Mouse (Mus musculus) spleen, adult 2 months (tissue): ENCODE measurements around the gene Tardbp. TPM values are rescaled to one million over a fixed set of nuclear protein-coding genes. Genes with fewer than 3 reads are reported as not detected.

ENCODE experiments used
- DNase-seq, 2 experiments: peaks; one replicate each; pipeline versions ENCODE4 v3.0.0 to v3.0.0-alpha.2; 2012 to 2021; ENCODE audit warnings: low spot score in 2 of 2, low read depth in 1 of 2
- H3K27ac ChIP-seq: fragments of 200-500 bp; 2 replicates; pipeline ENCODE4 v1.5.1; 2012; ENCODE audit warnings: low read length, inconsistent platforms; ENCODE audit not compliant: insufficient read depth
- H3K27me3 ChIP-seq: fragments of 200-500 bp; 2 replicates; pipeline ENCODE4 v1.6.1; 2012; ENCODE audit warnings: mild to moderate bottlenecking, moderate library complexity, low read length, inconsistent platforms; ENCODE audit not compliant: control insufficient read depth, insufficient read depth
- H3K36me3 ChIP-seq: fragments of 200-500 bp; 2 replicates; pipeline ENCODE4 v1.6.1; 2012; ENCODE audit warnings: mild to moderate bottlenecking, low read length, inconsistent platforms; ENCODE audit not compliant: control insufficient read depth, insufficient read depth
- H3K4me1 ChIP-seq: fragments of 200-500 bp; 2 replicates; pipeline ENCODE4 v1.6.1; 2011; ENCODE audit warnings: inconsistent platforms; ENCODE audit not compliant: control insufficient read depth, insufficient read depth, insufficient read length
- H3K4me3 ChIP-seq: fragments of 200-500 bp; 2 replicates; pipeline ENCODE4 v1.5.1; 2011; ENCODE audit warnings: mild to moderate bottlenecking, inconsistent platforms; ENCODE audit not compliant: insufficient read depth, insufficient read length; ENCODE audit errors: extremely low read depth
- CTCF ChIP-seq: fragments of 200-500 bp; IDR thresholded peaks from 2 replicates; pipeline ENCODE4 v1.5.1; 2011; ENCODE audit warnings: mild to moderate bottlenecking, inconsistent platforms; ENCODE audit not compliant: insufficient read depth, insufficient read length, insufficient replicate concordance; ENCODE audit errors: extremely low read depth
- POLR2A ChIP-seq: fragments of 200-500 bp; IDR thresholded peaks from 2 replicates; pipeline ENCODE4 v1.6.1; 2011; ENCODE audit warnings: low read depth, low read length, inconsistent platforms
- WGBS: fragments of 180-500 bp; shearing (Covaris S2); methylation state at CpG from one replicate; pipeline ENCODE4 v1.1.7; 2018; 5-methylcytosine and 5-hydroxymethylcytosine counted together
- polyA plus RNA-seq: library from polyadenylated mRNA; depleted of rRNA; stranded (reverse); fragments of >200 nt; gene quantifications from 2 replicates; pipeline ENCODE4 v1.2.3, GENCODE M21; 2012; rRNA removed

Tardbp gene
- 49.8 and 57.0 TPM in 2 replicates for polyA plus RNA-seq

DNA sequence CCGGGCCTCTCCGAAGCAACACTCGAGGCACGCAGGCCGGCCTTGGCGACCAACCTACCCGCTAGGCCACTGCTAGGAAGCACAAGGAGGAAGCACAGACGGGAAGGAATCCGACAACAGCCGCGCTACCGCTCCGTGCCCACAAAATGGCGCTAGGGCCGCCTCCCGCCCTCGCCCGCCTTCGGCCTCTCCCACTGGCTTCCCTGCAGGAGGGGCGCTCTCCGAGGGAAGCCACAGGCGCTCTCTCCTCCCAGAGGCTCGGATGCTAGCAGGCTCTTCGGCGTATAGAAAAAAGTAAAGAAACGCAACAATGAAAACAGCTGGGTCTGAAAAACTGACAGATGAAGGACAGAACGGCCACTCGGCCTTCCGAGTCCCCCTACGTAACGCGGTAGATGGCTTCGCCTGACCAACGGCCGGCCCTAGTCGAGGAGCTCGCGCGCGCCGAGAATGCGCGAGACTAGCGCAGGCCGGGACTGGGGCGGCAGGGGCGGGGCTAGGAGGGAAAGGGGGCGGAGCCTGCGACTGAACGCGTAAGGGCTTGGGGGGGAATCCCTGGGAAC lies at the start of gene Tardbp:
TSS of gene Tardbp (minus strand) at position 397 of the 563 bp plus-strand sequence.
- Histone ChIP-seq H3K27me3 (no peaks in the 10 kb centered on the region), H3K4me1 (peaks cover 3% of the 10 kb centered on the region; the same call in 1 of the 2 replicates), H3K36me3 (peaks cover 19% of the 10 kb centered on the region), H3K4me3 (peak within 1 kb of the TSS; percentile 97), H3K27ac (peak within 1 kb of the TSS; percentile 97)
- DNase-seq, result peak; percentile 92 to 97
- under 1% methylated on average over 51 of the region's 51 CpGs for WGBS
- peak; percentile 97 for TF ChIP-seq POLR2A
- no peak for TF ChIP-seq CTCF

- DNase-seq, result no peak
- Histone ChIP-seq H3K36me3 (no peaks in the 10 kb centered on the region), H3K27ac (no peak overlapping the region), H3K4me1 (peaks cover 11% of the 10 kb centered on the region; the same call in 1 of the 2 replicates), H3K27me3 (no peaks in the 10 kb centered on the region), H3K4me3 (no peak overlapping the region)
- WGBS, result 52% methylated on average over 16 of the region's 16 CpGs
- TF ChIP-seq POLR2A, result no peak
- no peak for TF ChIP-seq CTCF
These were observed 49.6 kb upstream of the Tardbp start for GRCm38 (mm10) chr4:148676188-148676960.

DNA sequence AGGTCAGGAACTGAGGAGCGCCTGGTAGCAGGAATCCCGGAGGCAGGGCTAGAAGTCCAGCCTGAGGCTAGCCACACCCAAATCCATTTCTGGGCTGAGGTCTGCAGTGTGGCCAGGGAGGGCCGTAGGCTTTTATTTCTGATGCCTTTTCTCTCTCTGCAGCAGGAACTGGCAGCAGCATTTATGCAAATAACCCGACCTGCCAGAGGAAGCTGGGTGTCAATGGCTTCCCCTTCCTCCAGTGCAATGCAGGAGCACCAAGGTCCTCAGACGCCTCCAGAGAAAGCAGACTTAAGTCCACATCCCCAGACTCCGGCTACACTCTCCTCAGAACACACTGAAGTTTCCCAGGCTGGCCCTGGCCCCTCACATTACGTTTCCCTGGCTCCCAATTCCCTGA lies 48.2 kb upstream of the Tardbp start:
- Histone ChIP-seq H3K27me3 (no peaks in the 10 kb centered on the region), H3K4me1 (peaks cover 11% of the 10 kb centered on the region; the same call in 1 of the 2 replicates), H3K4me3 (peak overlapping the region; percentile 38; the same call in 1 of the 2 replicates), H3K27ac (0 out of 2 replicates have a peak overlapping the region, but pooled peaks have one; percentile 27), H3K36me3 (no peaks in the 10 kb centered on the region)
- no peak for TF ChIP-seq CTCF
- DNase-seq, result peak in 1 of 2 experiments; percentile 49
- 31% methylated on average over 7 of the region's 7 CpGs for WGBS

DNA sequence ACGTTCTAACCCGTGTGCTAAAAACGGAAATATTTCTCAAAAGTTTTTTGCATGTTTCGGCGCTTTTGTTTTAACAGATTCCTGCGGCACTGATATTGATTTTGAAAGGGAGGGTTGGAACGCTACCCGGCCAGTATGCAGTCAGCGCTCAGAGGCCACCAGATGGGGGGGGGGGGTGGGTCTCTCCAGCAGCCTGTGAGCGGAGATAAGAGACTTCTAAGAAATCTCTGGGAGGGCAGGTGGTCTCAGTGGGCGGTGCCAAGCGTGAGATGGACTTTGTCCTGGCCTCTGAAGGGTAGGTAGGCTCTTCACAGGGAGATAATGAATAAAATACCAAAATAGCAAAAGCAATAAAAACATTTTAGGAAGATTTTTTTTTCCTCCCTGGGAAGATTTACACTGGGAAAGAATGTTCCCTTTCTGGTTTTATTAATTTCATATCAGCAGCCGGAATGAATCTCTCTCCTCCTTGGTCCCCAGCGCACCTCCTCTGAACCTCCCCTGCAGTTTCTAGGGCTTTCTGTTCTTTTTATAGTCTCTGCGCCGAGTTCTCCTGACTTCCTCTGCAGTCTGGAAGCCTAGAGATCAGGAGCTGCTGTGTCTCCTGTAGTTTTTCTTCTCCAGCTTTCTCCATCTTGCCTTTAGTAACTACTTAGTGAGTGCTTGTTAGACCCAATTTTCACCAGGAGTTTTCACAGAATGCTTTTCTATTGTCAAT lies 44.6 kb upstream of the Tardbp start:
- Histone ChIP-seq H3K4me3 (no peak overlapping the region), H3K27me3 (no peaks in the 10 kb centered on the region), H3K36me3 (no peaks in the 10 kb centered on the region), H3K4me1 (peaks cover 11% of the 10 kb centered on the region; the same call in 1 of the 2 replicates), H3K27ac (no peak overlapping the region)
- TF ChIP-seq CTCF (no peak), POLR2A (no peak)
- DNase-seq, result no peak
- WGBS, result 20% methylated on average over 16 of the region's 16 CpGs

- no peak for DNase-seq
- Histone ChIP-seq H3K36me3 (no peaks in the 10 kb centered on the region), H3K4me1 (no peaks in the 10 kb centered on the region), H3K27me3 (no peaks in the 10 kb centered on the region), H3K27ac (no peak overlapping the region), H3K4me3 (no peak overlapping the region)
- TF ChIP-seq CTCF (no peak), POLR2A (no peak)
- WGBS, result 88% methylated on average over 15 of the region's 15 CpGs
These were observed 40.4 kb upstream of the Tardbp start for GRCm38 (mm10) chr4:148667006-148667755.

DNA sequence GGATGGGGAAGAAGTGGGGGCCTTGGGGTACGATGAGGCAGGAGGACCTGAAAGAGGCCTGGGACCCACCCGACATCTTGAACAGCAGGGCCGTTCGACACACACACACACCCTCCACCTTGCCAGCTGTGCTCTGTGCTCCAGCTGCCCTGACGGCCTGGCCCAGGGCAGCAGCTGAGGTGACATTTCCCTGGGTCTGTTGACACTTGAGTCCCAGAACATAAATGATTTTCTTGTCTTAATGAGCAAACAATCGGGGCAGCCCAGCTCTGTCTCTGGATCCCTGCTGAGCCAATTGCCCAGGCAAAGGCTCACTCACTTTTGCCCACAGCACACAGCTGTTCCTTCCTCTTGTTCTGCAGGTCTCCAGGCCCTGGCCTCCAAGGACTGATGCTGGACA lies 37.2 kb upstream of the Tardbp start:
- Histone ChIP-seq H3K27me3 (no peaks in the 10 kb centered on the region), H3K4me3 (no peak overlapping the region), H3K27ac (no peak overlapping the region), H3K4me1 (no peaks in the 10 kb centered on the region), H3K36me3 (no peaks in the 10 kb centered on the region)
- DNase-seq, result no peak
- WGBS, result 82% methylated on average over 6 of the region's 6 CpGs
- TF ChIP-seq CTCF (no peak), POLR2A (no peak)
